Mouse (Mus musculus) right cerebral cortex, adult 18-20 months (tissue): ENCODE results near the gene Sesn2.
"Not testable (repeated sequence)": the region's sequence is repeated elsewhere in the genome, so short reads cannot be mapped to it uniquely, and the experiment has no call there.

ENCODE experiments used
- DNase-seq: peaks from one replicate; pipeline ENCODE4 v3.0.0; 2022; ENCODE audit warnings: mixed read lengths

Gene Sesn2

GRCm38 (mm10) chr4:132510352-132510798 lies at the start of gene Sesn2:
Gene Sesn2 (minus strand): TSS chr4:132510501.
- DNase-seq = peak; percentile 99

- not testable (repeated sequence) for DNase-seq
These were observed 45.2 kb upstream of the Sesn2 start for GRCm38 (mm10) chr4:132555550-132555949.

GRCm38 (mm10) chr4:132554653-132555052 lies 44.4 kb upstream of the Sesn2 start:
- DNase-seq = no peak

GRCm38 (mm10) chr4:132554221-132554620 lies 43.9 kb upstream of the Sesn2 start:
- no peak for DNase-seq

- DNase-seq = peak; percentile 60
These were observed 35.5 kb upstream of the Sesn2 start for GRCm38 (mm10) chr4:132545851-132546250.

- peak; percentile 59 for DNase-seq
These were observed 32.4 kb upstream of the Sesn2 start for GRCm38 (mm10) chr4:132542724-132543123.

- no peak for DNase-seq
These were observed 31.1 kb upstream of the Sesn2 start for GRCm38 (mm10) chr4:132541413-132541812.

GRCm38 (mm10) chr4:132539481-132539880 lies 29.2 kb upstream of the Sesn2 start:
- peak; percentile 50 for DNase-seq

- peak; percentile 95 for DNase-seq
These were observed 25.3 kb upstream of the Sesn2 start, which contains the start of gene Dnajc8 for GRCm38 (mm10) chr4:132535406-132536121. Gene Dnajc8 (plus strand): TSS chr4:132535550.

GRCm38 (mm10) chr4:132532981-132533916 lies 22.9 kb upstream of the Sesn2 start, which contains the start of gene Atpif1:
Gene Atpif1 (minus strand): TSS chr4:132533659.
- peak; percentile 92 for DNase-seq

- no peak for DNase-seq
These were observed 22.2 kb upstream of the Sesn2 start for GRCm38 (mm10) chr4:132532496-132532895.

GRCm38 (mm10) chr4:132530033-132530804 lies 19.9 kb upstream of the Sesn2 start:
- DNase-seq = no peak

- DNase-seq = no peak
These were observed 19.0 kb upstream of the Sesn2 start for GRCm38 (mm10) chr4:132529344-132529743.

- no peak for DNase-seq
These were observed 17.7 kb upstream of the Sesn2 start for GRCm38 (mm10) chr4:132527917-132528522.

GRCm38 (mm10) chr4:132526678-132527077 lies 16.4 kb upstream of the Sesn2 start:
- DNase-seq = no peak

- DNase-seq = no peak
These were observed 14.5 kb upstream of the Sesn2 start for GRCm38 (mm10) chr4:132524808-132525207.

- no peak for DNase-seq
These were observed 14.0 kb upstream of the Sesn2 start for GRCm38 (mm10) chr4:132524321-132524741.

- DNase-seq = no peak
These were observed 8.9 kb upstream of the Sesn2 start for GRCm38 (mm10) chr4:132519188-132519587.

GRCm38 (mm10) chr4:132518066-132518465 lies 7.8 kb upstream of the Sesn2 start:
- DNase-seq = no peak

- DNase-seq = peak; percentile 94
These were observed 5.3 kb upstream of the Sesn2 start for GRCm38 (mm10) chr4:132515369-132516155.

- peak; percentile 77 for DNase-seq
These were observed 4.3 kb upstream of the Sesn2 start for GRCm38 (mm10) chr4:132514555-132515135.
